Mouse (Mus musculus) left cerebral cortex, adult 9 months (tissue): ENCODE measurements around the gene Cend1.

ENCODE experiments used
- DNase-seq, 2 experiments: peaks; one replicate each; pipeline ENCODE4 v3.0.0; 2022; ENCODE audit warnings: low spot score in 2 of 2

Gene Cend1

DNA sequence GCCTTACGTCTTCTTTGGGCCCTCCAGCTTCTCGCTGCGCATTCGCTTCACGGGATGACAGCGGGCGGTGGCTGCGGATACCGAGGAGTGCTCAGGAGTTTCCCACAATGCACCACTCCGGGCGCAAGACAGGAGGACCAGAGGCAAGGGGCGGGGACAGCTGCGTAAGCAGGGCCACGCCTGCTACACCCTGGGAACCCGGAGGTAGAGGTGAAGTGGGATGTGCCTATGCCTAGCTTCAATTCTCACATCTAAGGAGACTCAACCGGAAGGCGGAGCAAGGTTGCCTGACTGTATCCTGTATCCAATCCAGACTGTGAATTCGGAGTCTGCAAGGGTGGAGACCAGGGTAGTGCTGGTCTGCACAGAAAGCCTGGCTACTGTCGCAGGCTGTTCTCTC lies at the start of gene Cend1:
Gene Cend1 (minus strand): TSS at position 182 of the 400 bp plus-strand sequence.
- DNase-seq: peak; percentile 91 to 93

DNA sequence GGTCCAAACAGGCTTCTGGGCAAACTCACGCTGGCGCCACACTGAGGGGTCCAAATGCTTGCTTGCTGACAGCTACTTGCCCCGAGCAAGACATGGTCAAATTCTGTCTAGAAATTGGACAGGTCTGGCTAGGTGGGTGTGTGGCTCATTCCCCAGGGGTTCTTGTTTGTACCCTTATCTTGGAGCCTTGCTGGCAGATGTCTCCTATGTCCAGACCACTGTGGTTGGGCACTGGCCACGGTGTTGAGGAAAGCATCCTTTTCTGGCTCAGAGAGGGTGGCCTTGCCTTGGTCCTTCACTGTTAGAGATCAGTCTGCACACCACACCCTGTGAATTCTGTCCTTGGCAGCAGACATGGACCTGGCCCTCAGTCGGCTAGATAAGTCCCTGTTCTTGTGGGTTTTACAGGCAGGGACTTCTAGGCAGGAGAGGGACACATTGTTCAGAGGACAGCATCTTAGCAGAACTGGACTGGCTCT lies 49.0 kb upstream of the Cend1 start:
- DNase-seq: no peak

DNA sequence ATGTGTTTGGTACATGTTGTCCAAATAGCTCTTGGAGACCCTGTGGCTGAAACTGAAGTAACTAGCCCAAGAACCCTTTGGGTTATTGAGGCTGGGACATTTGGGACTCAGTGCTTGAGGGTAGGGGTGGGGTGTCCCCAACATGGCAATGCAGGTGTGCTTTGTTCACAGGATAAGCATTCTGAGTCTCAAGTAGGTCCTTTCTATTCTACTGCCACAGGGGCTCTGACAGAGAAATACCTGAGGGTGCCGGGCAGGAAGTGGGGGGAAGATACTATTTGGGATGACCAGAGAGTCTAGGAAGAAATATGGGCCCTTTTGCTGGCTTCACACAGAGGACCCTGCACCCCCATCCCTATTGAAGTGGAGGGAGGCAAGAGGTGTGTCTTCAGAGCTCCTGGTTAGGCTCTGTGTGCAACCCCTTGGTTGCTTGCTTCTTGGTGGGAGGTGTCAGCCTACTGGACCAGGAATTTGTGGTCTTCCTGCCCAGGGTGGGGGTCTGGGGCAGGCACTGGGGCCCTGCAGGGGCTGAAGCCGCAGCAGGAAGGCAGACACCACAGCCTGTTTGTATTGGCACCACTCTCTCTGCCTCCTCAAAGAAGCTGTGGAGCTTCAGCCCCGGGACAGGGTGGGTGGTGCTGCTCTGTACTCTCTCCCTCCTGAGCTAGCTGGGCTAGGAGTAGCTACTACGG lies 48.4 kb upstream of the Cend1 start:
- DNase-seq: no peak

DNA sequence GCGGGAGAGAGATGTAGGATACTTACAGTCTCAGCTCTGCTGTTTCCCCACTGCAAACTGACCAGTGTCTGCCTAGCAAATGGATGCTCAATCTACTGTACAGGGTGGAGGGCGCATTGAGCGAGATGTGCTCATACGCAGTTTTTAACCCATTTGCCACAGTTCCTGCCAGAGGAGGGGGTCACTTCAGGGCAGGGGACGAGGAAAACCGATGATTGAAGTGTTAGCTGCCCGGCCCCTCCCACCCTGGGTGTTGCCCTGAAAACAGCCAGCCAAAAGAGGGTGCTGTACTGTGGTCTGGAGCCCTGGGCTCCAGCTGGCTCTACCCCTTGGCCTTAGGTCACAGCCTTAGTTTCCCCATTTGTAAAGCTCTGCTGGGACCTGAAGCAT lies 47.7 kb upstream of the Cend1 start:
- no peak for DNase-seq

DNA sequence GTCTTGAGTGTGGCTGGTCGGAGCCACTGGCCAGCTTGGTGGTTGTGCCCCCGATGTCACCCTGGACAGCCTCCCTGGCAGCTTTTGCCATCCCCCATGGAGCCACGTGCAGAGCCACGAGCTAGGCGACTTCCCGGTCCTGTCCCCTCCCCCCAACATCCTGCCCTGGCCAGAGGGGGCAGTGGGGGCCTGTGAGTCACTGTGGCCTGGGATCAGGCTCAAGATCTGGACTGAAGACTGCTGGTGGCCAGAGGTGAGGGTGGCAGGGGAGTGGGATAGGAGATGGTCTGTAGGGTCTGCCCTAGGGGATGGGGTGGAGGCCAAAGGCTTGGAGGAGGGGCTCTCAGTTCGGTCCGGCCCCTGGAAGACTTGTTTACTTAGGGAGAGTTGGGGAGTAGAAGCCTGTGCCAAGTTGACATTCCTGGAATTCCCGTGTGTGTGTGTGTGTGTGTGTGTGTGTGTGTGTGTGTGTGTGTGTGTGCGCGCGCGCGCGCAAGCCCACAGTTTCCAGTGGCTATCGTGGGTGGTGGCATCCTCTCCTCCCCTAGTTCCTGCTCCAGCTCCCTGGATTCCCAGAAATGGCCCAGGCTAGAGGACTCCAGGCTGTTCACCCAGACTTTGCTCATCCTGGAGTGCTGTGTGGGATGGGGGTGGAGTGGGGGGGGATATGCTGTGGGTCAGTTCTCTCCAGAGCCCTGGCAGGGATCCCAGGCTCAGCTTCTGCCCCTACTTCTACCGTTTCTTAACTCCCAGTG lies 47.1 kb upstream of the Cend1 start:
- no peak for DNase-seq

DNA sequence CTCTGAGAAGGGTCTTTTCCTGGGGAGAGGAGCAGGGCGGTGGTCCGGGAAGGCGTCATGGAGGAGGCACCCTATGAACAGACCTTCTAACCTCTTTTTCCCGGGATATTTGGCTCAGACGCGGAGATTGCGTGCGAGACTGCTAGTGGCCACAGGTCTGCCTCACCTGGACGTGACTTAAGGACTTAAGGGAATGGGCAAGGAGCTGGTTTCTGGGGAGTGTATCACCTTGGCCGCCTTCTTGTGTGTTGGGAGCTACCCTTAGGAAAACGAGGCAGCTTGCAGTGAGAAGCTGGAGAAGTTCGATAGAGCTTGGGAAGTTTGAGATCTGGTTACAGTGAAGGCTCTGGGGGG lies 46.5 kb upstream of the Cend1 start:
- DNase-seq: no peak

DNA sequence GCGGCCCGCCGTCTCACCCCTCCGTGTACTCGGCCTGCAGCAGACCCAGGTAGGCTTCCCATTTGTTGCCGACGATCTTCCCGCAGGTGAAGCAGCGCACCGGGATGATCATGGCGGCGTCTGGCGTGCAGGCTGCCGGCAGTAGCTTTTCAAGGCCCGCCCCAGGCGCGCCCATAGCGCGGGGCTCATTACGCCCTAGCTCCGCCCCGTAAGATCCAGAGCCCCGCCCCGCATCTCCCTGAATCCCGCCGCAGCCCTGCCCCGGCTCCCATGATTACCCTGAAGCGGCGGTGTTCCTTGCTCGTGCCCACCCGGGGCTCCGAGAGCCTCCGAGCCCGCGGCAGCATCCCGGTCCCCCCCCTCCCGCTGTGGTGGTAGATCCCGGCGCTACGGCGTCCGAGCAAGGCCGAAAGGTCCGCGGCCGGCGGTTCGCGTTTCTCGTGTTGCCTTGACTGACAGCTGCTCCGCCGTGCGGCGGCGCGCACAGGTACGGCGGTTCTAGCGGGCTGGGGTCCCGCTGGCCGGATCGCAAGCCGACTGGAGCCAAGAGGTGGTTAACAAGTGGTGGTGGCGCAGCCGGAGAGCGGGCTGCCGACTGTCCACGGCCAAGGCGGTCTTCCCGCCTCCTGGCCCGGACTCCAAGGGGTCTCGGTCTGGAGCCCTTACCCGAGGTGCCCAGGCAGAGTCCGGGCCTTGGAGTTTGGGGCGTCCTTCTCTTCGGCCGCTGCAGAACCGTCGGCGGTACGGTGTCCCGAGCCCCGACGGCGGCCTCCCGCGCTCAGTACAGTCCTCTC lies 45.9 kb upstream of the Cend1 start, which contains the start of the genes Polr2l and Tspan4:
Gene Polr2l (minus strand): TSS at position 122 of the 794 bp plus-strand sequence.
Gene Tspan4 (plus strand): TSS at position 230 of the 794 bp plus-strand sequence.
- peak in 1 of 2 experiments; percentile 78 for DNase-seq

DNA sequence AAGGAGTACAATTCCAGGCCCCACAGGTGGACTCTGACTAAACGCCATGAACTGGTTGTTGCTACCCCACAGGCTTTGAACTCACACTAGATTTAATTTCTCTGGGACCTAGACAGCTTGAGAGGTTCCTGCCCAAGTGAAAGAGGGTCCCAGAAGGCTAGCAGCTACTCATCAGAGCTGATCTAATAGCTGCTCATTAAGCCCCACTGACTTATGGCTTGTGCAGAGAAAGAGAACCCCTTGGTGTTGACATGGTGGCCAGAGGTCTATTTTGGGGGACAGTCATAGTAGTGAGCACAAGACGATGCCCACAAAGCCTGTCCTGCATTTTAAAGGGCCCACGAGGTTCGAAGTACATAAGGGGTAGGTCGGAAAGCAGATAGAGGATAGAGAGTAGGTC lies 44.9 kb upstream of the Cend1 start:
- no peak for DNase-seq

DNA sequence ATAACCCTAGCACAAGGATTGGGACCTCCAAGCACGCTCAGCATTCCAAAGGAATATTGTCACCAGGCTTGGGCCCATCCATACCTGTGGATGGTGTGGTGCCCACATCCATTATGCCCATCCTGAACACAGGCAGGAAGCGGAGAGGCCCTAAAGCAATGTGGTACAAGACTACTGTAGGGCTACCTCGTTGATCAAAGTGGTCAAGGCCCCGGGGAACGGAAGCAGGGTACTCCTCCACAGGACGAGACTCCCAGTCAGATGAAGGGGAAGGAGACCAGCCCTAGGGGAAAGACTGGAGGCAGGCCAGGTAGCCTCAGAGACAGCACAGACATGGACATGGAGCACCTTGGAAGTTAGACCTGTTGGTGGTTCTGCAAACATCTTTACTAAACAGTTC lies 43.5 kb upstream of the Cend1 start:
- DNase-seq: no peak

DNA sequence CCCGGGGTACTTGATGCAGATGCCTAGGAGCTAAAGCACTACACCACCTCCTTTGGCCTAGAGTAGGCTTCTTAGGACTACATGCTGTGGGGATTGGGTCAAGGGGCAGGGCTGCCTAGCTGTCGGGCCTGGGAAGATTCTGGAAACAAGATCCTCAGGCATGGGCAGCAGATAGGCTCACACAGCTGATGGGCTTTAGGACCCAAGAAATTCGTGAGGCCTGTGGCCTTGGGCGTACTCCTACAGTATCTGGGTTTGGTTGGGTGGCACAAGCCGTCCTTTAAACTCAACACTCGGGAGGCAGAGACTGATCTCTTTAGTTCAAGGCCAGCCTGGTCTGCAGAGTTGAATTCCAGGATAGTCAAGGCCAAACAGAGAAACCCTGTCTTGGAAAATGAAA lies 42.9 kb upstream of the Cend1 start:
- DNase-seq: no peak

DNA sequence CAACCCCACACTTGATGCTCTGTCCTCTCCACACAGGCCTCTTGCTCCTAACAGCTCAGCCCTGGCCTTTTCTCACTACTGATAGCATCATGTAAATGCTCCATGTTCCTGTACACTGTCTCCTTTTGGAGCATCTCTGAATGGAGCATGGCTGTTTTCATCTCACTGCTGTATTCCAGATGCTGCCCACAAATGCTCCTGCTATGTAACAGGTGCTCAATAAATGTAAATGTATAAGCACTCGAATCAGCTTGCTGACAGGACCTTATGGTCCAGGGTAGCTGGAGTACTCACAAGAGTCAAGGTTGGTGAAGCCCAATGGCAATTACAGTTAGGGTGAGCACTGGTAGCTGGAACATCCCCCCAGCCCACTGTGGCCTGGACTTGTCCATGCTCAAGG lies 41.9 kb upstream of the Cend1 start:
- no peak for DNase-seq

DNA sequence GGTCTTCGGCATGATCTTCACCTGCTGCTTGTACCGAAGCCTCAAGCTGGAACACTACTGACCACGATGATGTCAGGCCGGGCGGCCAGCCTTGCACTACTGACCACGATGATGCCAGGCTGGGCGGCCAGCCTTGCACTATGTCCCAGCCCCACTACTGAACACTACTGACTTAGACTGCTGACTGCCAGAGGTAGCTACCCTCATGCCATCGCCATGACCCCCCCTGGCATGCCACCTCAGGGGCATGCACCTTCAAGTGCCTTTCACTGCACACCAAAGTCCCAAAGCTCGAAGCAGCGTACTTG lies 41.3 kb upstream of the Cend1 start:
- DNase-seq: no peak

DNA sequence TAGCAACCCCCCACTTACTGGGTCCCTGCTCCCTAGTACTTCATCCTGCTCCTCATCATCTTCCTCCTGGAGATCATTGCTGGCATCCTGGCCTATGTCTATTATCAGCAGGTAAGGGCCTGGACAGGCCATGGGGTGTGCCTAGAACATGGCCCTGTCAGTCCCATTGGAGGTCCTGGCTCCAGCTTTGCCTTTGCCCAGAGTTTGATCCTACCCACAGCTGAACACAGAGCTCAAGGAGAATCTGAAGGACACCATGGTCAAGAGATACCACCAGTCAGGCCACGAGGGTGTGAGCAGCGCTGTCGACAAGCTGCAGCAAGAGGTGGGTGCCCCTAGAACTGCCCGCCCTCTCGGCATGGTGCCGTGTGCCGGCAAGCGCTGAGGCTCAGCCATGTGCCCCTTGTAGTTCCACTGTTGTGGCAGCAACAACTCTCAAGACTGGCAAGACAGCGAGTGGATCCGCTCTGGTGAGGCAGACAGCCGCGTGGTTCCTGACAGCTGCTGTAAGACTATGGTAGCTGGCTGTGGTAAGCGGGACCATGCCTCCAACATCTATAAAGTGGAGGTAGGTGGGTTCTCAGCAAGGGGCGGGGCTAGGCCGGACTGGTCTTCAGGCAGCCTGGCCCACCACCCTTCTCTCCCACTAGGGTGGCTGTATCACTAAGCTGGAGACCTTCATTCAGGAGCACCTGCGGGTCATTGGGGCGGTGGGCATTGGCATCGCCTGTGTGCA lies 40.8 kb upstream of the Cend1 start:
- no peak for DNase-seq

DNA sequence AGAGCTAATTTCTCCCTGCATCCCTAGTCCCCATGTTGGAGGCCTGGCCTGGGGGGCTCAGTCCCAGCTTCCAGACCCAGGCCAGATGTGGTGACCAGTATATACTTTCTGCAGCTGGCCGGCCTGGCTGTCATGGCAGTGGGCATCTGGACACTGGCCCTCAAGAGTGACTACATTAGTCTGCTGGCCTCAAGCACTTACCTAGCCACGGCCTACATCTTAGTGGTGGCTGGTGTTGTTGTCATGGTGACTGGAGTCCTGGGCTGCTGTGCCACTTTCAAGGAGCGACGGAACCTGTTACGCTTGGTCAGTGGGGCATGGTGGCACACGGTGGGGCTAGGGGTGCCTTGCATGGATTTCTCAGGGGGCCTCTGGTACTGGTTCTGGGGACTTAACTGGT lies 40.1 kb upstream of the Cend1 start:
- DNase-seq: no peak

DNA sequence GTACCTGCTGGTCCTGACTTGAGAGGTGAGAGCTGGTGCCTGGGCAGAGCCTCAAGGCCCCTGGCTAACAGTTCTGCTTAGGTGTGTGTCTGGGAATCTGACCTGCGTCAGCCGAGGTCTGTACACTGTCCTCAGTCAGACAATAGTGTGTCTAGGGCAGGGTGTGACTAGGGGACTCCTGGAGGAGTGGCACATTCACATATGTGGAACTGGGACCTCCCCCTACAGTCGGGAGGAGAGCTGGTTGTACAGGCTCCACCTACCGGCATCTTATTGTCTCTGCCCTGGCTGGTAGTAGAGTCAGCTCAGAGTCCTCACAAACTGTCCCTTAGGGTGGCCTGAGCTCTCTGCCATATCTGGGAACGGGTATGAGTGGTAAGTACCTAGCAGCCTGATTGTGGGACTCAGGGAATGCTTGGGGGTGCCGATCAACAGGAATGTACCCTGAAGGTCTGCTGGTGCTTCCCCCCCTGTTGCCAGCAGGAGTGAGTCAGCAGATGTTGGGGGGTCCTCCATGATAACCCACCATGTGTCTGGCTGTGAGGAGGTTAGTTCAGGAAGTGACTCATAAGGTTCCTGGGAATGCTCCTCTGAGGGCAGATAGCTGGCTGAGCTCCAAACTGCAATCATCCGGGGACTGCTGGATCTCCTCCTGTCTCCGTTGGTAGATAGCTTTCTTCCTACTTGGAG lies 39.4 kb upstream of the Cend1 start:
- DNase-seq: peak in 1 of 2 experiments; percentile 62

DNA sequence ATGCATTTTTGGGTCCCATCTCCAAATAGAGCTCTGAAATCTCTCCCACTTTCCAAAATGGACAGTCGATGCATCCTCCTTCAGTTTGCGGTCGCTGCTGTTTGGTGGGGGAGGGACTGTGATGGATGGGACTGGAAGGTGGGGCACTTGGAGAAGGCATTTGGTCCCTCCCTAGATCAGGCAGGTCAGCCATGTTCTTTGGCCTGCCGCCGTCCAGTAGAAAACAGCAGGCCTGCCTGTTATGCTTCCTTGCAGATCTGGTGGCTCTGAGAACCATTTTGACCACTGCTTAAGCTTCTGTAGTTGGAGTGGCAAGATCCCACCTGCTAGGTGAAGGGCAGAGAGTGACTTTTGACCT lies 38.9 kb upstream of the Cend1 start:
- no peak for DNase-seq

DNA sequence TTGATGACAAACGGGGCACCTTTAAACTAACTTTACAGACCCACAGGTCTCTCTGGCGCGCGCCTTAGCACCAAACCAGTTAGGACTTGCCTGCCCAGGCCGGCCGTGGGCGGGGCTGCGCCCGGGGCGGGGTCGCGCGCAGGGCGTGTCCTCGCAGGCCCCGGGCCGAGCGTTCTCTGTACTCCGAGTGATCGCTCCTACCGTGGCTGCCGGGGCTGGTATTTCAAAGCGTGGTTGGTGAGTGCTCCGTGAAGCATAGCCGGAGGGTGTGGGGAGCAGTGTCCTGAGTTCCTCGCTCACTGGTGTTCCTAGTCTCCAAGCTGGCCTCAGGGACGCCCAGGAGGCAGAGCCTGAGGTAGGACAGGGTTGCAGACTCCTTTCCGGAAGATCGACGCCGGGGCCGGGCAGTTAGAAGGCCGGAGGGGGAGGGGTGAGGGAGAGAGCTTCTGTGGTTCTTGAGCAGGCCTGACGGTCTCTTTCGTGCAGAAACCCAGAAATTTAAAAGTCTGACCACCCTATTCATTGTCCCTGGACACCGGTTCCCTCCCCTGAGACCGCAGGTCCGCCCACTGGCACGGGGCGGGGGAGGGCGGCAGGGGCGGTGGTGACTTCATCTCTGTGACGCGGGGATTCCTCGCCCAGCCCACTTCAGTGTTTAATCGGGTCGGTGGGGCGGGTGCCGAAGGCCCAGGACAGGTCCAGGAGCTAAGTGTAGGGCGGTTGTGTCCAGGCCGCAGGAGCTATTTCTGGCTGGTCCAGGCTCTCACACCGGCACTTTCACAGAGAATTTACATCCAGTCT lies 38.1 kb upstream of the Cend1 start, which contains the start of gene Cd151:
Gene Cd151 (plus strand): TSS at position 163 of the 801 bp plus-strand sequence.
- peak in 1 of 2 experiments; percentile 67 for DNase-seq

DNA sequence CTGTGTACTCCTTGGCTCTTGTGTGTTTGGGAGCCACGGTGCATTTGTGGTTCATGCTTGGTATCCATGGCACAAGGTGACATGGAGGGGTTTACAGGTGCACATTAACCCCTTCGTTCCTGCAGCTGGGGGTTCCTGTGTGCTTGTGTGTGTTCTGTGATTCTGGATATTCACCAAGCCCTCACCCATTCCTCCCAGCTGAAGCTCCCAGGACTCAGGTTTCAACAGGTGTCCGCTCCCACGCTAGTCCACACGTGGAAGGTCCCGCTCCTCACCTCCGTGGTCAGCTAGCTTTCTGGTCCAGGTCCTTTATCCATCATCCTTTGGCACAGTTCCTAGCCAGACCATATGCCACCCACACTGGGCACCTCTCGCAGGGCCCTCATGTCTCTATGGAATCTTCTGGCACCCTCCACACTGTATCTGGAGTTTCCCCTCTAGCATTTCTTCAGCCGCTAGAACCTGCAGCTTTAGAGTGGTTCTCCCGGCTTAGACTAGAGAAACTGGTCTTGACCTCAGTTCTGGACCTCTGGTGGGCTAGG lies 37.4 kb upstream of the Cend1 start:
- no peak for DNase-seq

DNA sequence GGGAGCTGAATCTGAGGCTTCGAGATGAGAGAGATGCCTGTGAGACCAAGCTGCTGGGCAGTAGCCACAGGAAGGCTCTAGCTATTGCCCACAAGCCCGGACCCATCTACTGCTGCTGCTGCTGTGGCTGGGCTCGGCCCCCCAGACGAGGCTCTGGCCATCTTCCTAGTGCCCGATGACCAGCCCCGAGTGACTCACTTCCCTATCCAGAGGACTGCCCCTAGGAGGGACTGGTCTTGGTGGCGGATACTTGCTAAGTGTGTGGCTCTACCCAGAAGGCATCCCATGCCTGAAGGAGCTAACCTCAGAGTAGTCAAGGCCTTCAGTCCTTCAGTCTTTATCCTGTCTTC lies 36.7 kb upstream of the Cend1 start:
- DNase-seq: no peak

DNA sequence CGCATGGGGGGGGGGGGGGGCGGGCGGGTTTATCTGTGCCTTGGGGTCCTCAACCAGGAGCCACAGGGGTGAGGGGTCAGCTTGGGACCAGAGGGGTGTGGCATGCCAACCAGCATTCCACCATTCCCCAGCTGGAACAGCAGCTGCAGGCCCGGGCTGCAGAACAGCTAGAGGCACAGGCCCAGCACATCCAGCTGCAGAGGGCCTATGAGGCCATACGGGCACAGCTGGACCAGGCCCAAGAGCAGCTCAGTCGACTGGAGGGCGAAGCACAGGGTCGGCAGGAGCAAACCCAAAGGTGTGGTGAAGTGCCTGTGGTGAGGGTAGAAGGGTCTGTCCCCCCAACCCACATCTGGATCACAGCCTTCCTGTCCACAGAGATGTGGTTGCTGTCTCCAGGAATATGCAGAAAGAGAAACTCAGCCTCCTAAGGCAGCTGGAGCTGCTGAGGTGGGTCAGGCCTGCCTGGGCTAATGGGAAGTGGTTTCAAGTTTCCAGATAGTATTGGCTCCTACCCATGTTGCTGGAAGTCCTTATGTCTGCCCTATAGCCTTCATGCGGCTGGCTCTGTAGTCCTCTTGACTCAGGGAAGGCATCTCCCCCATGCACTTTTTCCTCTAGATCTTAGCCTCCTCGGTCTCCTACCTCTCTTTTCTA lies 36.2 kb upstream of the Cend1 start:
- no peak for DNase-seq
